Mouse (Mus musculus): ENCODE data around the gene Ssr3. TPM values are rescaled to one million over a fixed set of nuclear protein-coding genes. Genes with fewer than 3 reads are reported as not detected.

The Ssr3 gene
- total RNA-seq, 2 experiments from 2014 or later = 90.2 to 91.3 TPM

DNA sequence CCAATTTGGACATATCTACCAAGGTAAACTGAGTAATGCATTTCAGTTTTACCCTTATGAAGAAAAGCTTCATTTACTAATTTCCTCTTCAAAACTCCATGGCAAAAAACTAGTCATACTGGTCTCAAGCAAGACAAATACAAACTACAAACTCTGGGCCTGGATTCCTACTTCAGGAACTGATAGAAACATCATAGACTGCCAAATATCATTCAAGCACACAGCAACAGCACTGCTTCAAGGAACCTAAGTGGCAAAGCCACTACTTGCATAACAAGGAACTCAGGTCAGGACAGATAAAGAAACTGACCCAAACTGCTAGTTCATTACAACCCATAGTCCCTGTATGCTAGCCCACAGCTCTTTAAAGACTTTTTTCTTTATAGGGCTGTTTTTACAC is 13.7 kb downstream of the Ssr3 start:
- no peak for DNase-seq (ENCODE audit: low spot score in 2 of 2)

GRCm38 (mm10) chr3:65374729-65375128 is 17.7 kb downstream of the Ssr3 start:
- no peak for DNase-seq (ENCODE audit: low spot score in 2 of 2)

- no peak for DNase-seq (ENCODE audit: low spot score in 2 of 2)
Measured at GRCm38 (mm10) chr3:65373594-65374182, 18.7 kb downstream of the Ssr3 start.

DNA sequence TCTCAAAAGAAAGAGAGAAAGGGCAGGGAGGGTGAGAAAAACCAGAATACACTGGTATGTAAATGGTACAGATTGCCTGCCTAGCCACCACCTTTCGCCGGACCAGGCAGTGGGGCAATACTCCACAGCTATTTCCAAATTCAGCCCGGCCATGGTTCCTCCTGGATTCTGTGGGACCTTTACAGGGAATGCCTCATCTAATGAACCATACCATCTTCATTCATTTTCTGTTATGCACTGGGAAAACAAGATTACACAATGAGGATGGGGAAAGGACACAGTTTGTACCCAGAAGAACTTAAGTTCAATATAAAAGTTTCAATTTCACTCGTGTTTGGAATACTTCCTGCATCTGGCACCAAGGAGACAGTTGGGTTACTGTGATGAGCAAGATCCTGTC is 19.9 kb downstream of the Ssr3 start:
- no peak for DNase-seq (ENCODE audit: low spot score in 2 of 2)

GRCm38 (mm10) chr3:65367944-65368343 is 24.5 kb downstream of the Ssr3 start:
- no peak for DNase-seq (ENCODE audit: low spot score in 2 of 2)

DNA sequence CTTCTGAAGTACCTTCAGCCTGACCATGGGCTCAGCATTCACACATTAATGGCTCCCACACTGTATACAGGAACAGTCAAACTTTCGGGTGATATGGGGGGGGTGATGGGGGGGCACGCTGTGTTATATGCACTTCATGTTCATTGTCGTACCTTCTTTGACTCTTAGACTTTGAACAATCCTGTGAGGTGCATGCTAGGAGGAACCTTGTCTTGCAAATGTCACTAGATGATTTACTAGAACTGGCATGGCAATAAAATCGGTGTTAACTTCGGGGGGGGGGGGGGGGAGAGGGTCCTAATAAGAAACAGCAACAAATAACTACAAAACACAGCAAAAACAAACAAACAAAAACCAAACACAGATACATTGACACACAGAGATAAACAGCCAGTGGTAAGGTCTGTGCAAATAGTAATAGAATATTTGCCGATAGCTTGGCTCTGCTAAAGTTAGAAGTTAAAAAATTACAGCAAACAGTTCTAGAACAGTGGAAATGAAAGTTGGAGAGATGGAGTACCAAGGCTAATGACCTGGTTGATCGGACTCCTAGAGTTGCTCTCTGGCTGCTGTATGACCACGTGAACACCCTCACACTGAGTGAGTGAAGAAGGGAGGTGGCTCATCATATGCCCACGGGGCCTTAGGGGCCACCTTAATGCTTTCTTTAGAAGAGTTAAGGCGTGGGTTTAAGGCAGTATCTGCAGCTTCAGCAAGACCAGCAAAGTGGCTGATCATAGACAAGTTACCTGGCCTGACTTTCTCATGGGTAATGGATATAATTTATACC is 26.3 kb downstream of the Ssr3 start:
- DNase-seq (ENCODE audit: low spot score in 2 of 2) = no peak

GRCm38 (mm10) chr3:65365184-65365583 is 27.2 kb downstream of the Ssr3 start:
- DNase-seq (ENCODE audit: low spot score in 2 of 2) = no peak

DNA sequence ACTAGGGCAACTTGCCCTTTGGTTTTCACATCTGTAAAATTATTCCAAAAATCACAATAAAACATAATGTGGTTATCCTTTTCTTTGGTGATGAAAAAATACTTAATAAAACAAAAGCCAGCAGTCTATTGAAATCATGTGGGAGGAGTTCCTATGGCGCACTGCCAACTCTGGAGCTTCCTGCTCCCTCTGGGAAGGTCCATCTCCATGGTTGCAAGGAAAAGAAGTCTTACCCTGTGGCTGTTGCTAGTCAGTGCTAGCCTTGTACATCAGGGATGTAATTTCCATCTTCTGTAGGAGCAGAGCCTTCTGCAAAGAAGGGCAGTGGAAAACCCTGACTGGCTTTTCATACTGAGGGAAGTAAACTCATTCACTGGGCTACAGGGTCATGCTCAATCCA is 29.0 kb downstream of the Ssr3 start:
- DNase-seq (ENCODE audit: low spot score in 2 of 2) = no peak

- no peak for DNase-seq (ENCODE audit: low spot score in 2 of 2)
Measured at GRCm38 (mm10) chr3:65360163-65360969, 32.1 kb downstream of the Ssr3 start.

- DNase-seq (ENCODE audit: low spot score in 2 of 2) = no peak
Measured at GRCm38 (mm10) chr3:65358841-65359240, 33.6 kb downstream of the Ssr3 start.

DNA sequence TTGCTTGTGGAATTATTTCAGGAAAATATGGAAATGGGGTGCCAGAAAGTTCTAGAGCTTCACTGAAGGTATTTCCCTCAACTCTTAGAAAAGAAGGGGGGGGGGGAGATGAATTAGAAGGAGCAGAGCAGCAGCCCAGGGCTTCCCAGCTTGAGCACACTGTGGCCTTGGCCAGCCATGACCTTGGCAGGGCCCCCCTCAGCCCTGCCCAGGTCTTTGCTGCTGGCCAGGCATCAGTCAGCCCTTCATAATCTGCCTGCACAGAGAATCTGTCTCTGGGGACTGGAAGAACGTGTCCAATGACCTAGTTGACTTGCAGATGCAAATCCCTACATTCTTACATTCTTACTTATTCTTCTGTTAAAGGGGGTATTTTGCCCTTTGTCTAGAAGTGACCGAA is 34.1 kb downstream of the Ssr3 start:
- no peak for DNase-seq (ENCODE audit: low spot score in 2 of 2)

- DNase-seq (ENCODE audit: low spot score in 2 of 2) = no peak
Measured at GRCm38 (mm10) chr3:65355479-65355878, 36.9 kb downstream of the Ssr3 start.

DNA sequence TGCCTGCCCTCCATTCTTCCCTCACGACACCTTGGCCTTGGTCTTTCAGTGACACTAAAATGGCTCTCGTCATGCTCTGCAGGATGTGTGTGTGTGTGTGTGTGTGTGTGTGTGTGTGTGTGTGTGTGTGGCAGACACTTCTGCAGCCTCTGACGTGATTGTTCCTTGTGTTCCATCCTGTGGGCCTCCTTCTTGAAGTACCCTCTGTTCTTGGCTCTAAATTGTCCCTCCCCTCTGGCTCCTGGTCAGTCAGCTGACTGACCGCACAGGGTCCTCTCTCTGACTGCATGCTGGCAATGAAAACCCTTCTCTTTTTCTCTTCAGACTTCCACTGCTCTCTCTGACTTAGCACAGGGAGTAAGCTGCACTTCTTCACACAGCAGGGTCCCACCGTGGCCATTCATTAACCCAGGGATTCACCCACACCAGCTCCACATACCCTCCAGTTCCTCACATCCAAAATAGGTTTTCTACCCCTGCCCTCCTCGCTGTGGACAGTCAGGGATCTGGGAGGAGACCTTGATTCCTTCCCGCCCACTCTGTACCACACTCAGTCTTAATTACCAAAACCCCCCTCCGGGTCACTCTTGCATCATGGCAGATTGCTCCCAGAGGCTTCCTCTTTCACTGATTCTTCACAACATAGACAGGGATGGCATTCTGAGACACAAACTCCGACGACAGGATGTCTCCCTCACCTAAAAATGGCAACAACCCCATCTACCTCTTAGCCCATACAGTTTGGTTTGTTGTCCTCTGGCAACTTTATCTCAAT is 39.0 kb downstream of the Ssr3 start:
- no peak for DNase-seq (ENCODE audit: low spot score in 2 of 2)

GRCm38 (mm10) chr3:65352278-65353127 is 39.9 kb downstream of the Ssr3 start:
- DNase-seq (ENCODE audit: low spot score in 2 of 2) = no peak

GRCm38 (mm10) chr3:65346176-65346575 is 46.2 kb downstream of the Ssr3 start:
- no peak for DNase-seq (ENCODE audit: low spot score in 2 of 2)

GRCm38 (mm10) chr3:65340173-65340951 is 52.1 kb downstream of the Ssr3 start:
- no peak for DNase-seq (ENCODE audit: low spot score in 2 of 2)

DNA sequence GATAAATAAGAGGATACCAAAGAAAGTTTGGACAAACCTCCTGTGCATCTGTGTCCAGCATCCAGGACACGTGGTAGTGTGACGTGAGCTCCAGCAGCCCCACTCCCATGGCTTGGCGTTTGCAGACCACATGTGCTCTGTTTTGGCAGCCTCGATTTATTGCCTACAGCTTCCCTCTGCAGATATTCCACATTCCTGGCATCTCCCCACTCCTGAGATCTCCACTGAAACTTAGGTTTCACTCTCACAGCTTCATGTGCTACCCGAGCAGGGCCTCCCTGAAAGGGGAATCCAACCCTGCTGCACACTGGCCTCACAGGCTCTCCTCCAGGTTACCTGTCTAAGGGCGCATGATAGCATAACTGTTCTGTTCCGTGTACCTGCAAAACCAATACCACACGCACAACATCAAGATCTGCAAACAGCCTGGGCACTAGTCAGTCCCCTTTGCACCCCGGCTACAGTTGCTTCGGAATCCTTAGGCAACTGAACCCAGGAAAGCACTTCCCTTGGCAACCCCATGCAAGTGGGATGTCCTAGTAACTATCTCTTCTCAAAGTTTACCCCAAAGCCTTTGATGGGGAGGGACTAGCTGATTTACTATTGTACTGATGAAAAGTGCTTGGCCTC is 54.5 kb downstream of the Ssr3 start:
- DNase-seq (ENCODE audit: low spot score in 2 of 2) = no peak

Measured in left cerebral cortex, adult 18-20 months (tissue).